Mouse (Mus musculus) MEL (cell line): ENCODE results near the gene Card14.
A peak's percentile ranks its signal among the peaks of the same experiment; 100 is the strongest.

Experiments
- BHLHE40 ChIP-seq: IDR thresholded peaks from 2 replicates; pipeline ENCODE4 v1.6.1; 2012; ENCODE audit warnings: low read depth, mild to moderate bottlenecking, inconsistent platforms, low read length, improper control_type of control experiment, borderline replicate concordance
- CHD1 ChIP-seq: IDR thresholded peaks from 2 replicates; pipeline ENCODE4 v1.6.1; 2012; ENCODE audit warnings: low read depth, mild to moderate bottlenecking, inconsistent platforms, low read length, improper control_type of control experiment
- CTCF ChIP-seq, 3 experiments: IDR thresholded peaks in 2 of 3; conservative IDR thresholded peaks in 1 of 3; 2 replicates each; pipeline ENCODE4 v1.5.1; 2011 to 2012; ENCODE audit warnings: low read length in 3 of 3, low read depth in 2 of 3, mild to moderate bottlenecking in 2 of 3, improper control_type of control experiment in 1 of 3, inconsistent platforms in 1 of 3, mixed read lengths in 1 of 3, moderate library complexity in 1 of 3; ENCODE audit not compliant: control insufficient read depth in 1 of 3, insufficient read depth in 1 of 3, poor library complexity in 1 of 3, severe bottlenecking in 1 of 3
- E2F4 ChIP-seq: IDR thresholded peaks from 2 replicates; pipeline ENCODE4 v1.6.1; 2011; ENCODE audit warnings: low read depth, low read length, improper control_type of control experiment, borderline replicate concordance
- GATA1 ChIP-seq: IDR thresholded peaks from 2 replicates; pipeline ENCODE4 v1.6.1; 2011; ENCODE audit warnings: low read depth, low read length, improper control_type of control experiment
- KAT2A ChIP-seq: conservative IDR thresholded peaks from 2 replicates; pipeline ENCODE4 v1.6.1; 2012; ENCODE audit warnings: low read depth, low read length, improper control_type of control experiment, inconsistent platforms
- NRF1 ChIP-seq: IDR thresholded peaks from 2 replicates; pipeline ENCODE4 v1.6.1; 2014; ENCODE audit warnings: low read depth, mild to moderate bottlenecking, inconsistent platforms, low read length, improper control_type of control experiment, moderate library complexity; ENCODE audit not compliant: poor library complexity, insufficient read depth, severe bottlenecking
- POLR2A ChIP-seq, 2 experiments: IDR thresholded peaks; 2 replicates each; pipeline ENCODE4 v1.6.1; 2011 to 2012; ENCODE audit warnings: low read length in 2 of 2, mild to moderate bottlenecking in 2 of 2, control low read depth in 1 of 2, improper control_type of control experiment in 1 of 2, low read depth in 1 of 2, moderate library complexity in 1 of 2; ENCODE audit not compliant: control insufficient read depth in 1 of 2, insufficient read depth in 1 of 2, poor library complexity in 1 of 2
- RAD21 ChIP-seq: IDR thresholded peaks from 2 replicates; pipeline ENCODE4 v1.6.1; 2011; ENCODE audit warnings: mild to moderate bottlenecking, low read depth, low read length, improper control_type of control experiment
- SMC3 ChIP-seq: IDR thresholded peaks from 2 replicates; pipeline ENCODE4 v1.6.1; 2011; ENCODE audit warnings: low read depth, low read length, improper control_type of control experiment
- TCF12 ChIP-seq: IDR thresholded peaks from 2 replicates; pipeline ENCODE4 v1.6.1; 2014; ENCODE audit warnings: low read depth, mild to moderate bottlenecking, inconsistent platforms, low read length, improper control_type of control experiment, moderate library complexity

- no peak for TF ChIP-seq NRF1
- TF ChIP-seq GATA1, result no peak
- no peak for TF ChIP-seq E2F4
- TF ChIP-seq CHD1, result no peak
- TF ChIP-seq KAT2A, result no peak
- TF ChIP-seq RAD21, result no peak
- peak; percentile 59 to 81 (median 68) for TF ChIP-seq CTCF (IDR thresholded peaks at IDR 0.05 in 2 of 3, conservative IDR thresholded peaks at IDR 0.05 in 1 of 3; ENCODE audit: control insufficient read depth in 1 of 3, insufficient read depth in 1 of 3, low read depth in 2 of 3, low read length in 3 of 3, poor library complexity in 1 of 3, severe bottlenecking in 1 of 3)
- TF ChIP-seq BHLHE40, result no peak
- no peak for TF ChIP-seq POLR2A (IDR thresholded peaks at IDR 0.05; ENCODE audit: control insufficient read depth in 1 of 2, insufficient read depth in 1 of 2, low read depth in 1 of 2, low read length in 2 of 2, poor library complexity in 1 of 2)
- no peak for TF ChIP-seq SMC3
- TF ChIP-seq TCF12, result no peak
These were observed 34.2 kb upstream of the Card14 start for GRCm38 (mm10) chr11:119273186-119273930.
